Mouse (Mus musculus): ENCODE measurements around the gene Bloc1s4.

DNA sequence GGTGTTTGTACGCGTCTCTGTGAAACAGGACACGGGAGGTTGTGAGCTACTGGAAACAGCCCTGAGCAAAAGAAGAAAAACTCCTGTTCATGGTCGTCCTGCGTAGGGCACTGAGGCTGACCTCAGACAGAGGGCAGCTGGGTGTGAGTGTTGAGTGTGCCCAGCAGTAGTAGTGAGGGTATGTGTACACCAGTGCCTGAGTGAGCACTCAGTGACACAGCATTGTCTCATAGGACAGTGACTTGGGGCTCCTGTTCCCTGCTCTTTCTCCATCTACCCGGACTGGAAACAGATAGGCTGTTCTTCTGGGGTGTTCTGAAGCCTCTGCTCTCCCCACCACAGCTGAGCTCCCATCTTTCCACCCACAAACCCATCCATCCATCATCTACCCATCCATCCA lies 13.3 kb downstream of the Bloc1s4 start:
- TF ChIP-seq CTCF (IDR thresholded peaks at IDR 0.05) (no peak), EP300 (IDR thresholded peaks at IDR 0.05) (no peak)
